Mouse (Mus musculus): ENCODE measurements at regions not wholly inside any gene's neighbourhood (a gene's known extent, or its start where the extent isn't known, plus 50 kb on each side); places are given as distances from the start of the nearest gene placed in this dataset.

GRCm38 (mm10) chr13:26517646-26518045 is 252.3 kb downstream of the Hdgfl1 start:
- TF ChIP-seq TAL1 (conservative IDR thresholded peaks at IDR 0.05; ENCODE audit: low read depth, low read length) (no peak), GATA1 (IDR thresholded peaks at IDR 0.05; ENCODE audit: borderline replicate concordance, low read length) (no peak), CTCF (IDR thresholded peaks at IDR 0.05; ENCODE audit: low read depth, low read length) (no peak), POLR2AphosphoS5 (IDR thresholded peaks at IDR 0.05; ENCODE audit: insufficient replicate concordance, low read depth, low read length) (no peak), GATA2 (IDR thresholded peaks at IDR 0.05; ENCODE audit: borderline replicate concordance, low read depth, low read length) (no peak)

Data from G1E (cell line).